34 mouse cellular contexts compared by ENCODE assay signal in genomic region chr15:30908027-30908426, GRCm38 (mm10).
"Had no signal": no experiment of that assay in that cellular context is flagged by ENCODE, and none has a peak within 500 bp of the region (broad histone marks: within the 10 kb centered on the region; RNA-seq: fewer than 3 reads in every experiment).

No protein-coding gene starts in this region.

- H3K4me1 ChIP-seq: heart, embryonic 10.5 days; heart, embryonic 12.5 days; heart, embryonic 13.5 days; heart, embryonic 15.5 days; hindbrain, embryonic 12.5 days; hindbrain, embryonic 13.5 days; hindbrain, embryonic 15.5 days; intestine, embryonic 15.5 days; kidney, embryonic 15.5 days had no signal

- DNase-seq: heart, postnatal 10 days; heart, postnatal 14 days; heart, postnatal 36 days; heart, postnatal 4 days; kidney, adult 11 months; kidney, adult 18-20 months; kidney, adult 2 months; kidney, adult 8-10 months; kidney, adult 9 months; kidney, postnatal 10 days; kidney, postnatal 14 days; kidney, postnatal 25 days; kidney, postnatal 4 days; layer of hippocampus, adult 9-11 months; layer of hippocampus, postnatal 36 days had no signal

- H3K27ac ChIP-seq: heart, embryonic 10.5 days; heart, embryonic 13.5 days; heart, embryonic 15.5 days; hindbrain, embryonic 10.5 days; hindbrain, embryonic 12.5 days; hindbrain, embryonic 13.5 days; hindbrain, embryonic 14.5 days; hindbrain, embryonic 15.5 days; hindbrain, postnatal 0 days; intestine, embryonic 15.5 days; kidney, embryonic 15.5 days; kidney, postnatal 0 days; layer of hippocampus, adult 2 months; left cerebral cortex, adult 2 months had no signal

- H3K9ac ChIP-seq: heart, embryonic 12.5 days; heart, embryonic 13.5 days; heart, embryonic 15.5 days; hindbrain, embryonic 12.5 days; hindbrain, embryonic 13.5 days; hindbrain, embryonic 14.5 days; hindbrain, embryonic 15.5 days; intestine, embryonic 15.5 days; kidney, embryonic 15.5 days had no signal

- ATAC-seq: hindbrain, embryonic 16.5 days; hindbrain, postnatal 0 days; inflammation-experienced regulatory T-cells, adult 6 months; intestine, embryonic 15.5 days; intestine, embryonic 16.5 days; intestine, postnatal 0 days had no signal

- H3K4me2 ChIP-seq: heart, embryonic 12.5 days; heart, embryonic 13.5 days; heart, embryonic 15.5 days; hindbrain, embryonic 12.5 days; hindbrain, embryonic 13.5 days; hindbrain, embryonic 14.5 days; hindbrain, embryonic 15.5 days; intestine, embryonic 15.5 days; kidney, embryonic 15.5 days had no signal

- H3K9me3 ChIP-seq: heart, embryonic 10.5 days; heart, embryonic 12.5 days; heart, embryonic 13.5 days; heart, embryonic 15.5 days; hindbrain, embryonic 10.5 days; hindbrain, embryonic 12.5 days; hindbrain, embryonic 13.5 days; hindbrain, embryonic 15.5 days; intestine, embryonic 15.5 days; kidney, embryonic 15.5 days had no signal

- H3K27me3 ChIP-seq: heart, embryonic 12.5 days; heart, embryonic 13.5 days; heart, embryonic 15.5 days; hindbrain, embryonic 12.5 days; hindbrain, embryonic 13.5 days; hindbrain, embryonic 15.5 days; intestine, embryonic 15.5 days; kidney, embryonic 15.5 days had no signal

- H3K36me3 ChIP-seq: heart, embryonic 10.5 days; heart, embryonic 12.5 days; heart, embryonic 13.5 days; heart, embryonic 15.5 days; hindbrain, embryonic 10.5 days; hindbrain, embryonic 12.5 days; hindbrain, embryonic 15.5 days; intestine, embryonic 15.5 days; kidney, embryonic 15.5 days had no signal

- H3K4me3 ChIP-seq: heart, embryonic 10.5 days; heart, embryonic 12.5 days; heart, embryonic 13.5 days; heart, embryonic 15.5 days; hindbrain, embryonic 10.5 days; hindbrain, embryonic 12.5 days; hindbrain, embryonic 13.5 days; hindbrain, embryonic 15.5 days; intestine, embryonic 15.5 days; kidney, embryonic 15.5 days; layer of hippocampus, adult 2 months; left cerebral cortex, adult 2 months had no signal
